Mouse (Mus musculus) MEL (cell line): ENCODE measurements around the gene Gnai2.

Experiments
- CTCF ChIP-seq, 3 experiments: IDR thresholded peaks in 2 of 3; conservative IDR thresholded peaks in 1 of 3; 2 replicates each; pipeline ENCODE4 v1.5.1; 2011 to 2012; ENCODE audit warnings: low read length in 3 of 3, low read depth in 2 of 3, mild to moderate bottlenecking in 2 of 3, improper control_type of control experiment in 1 of 3, inconsistent platforms in 1 of 3, mixed read lengths in 1 of 3, moderate library complexity in 1 of 3; ENCODE audit not compliant: control insufficient read depth in 1 of 3, insufficient read depth in 1 of 3, poor library complexity in 1 of 3, severe bottlenecking in 1 of 3
- GABPA ChIP-seq: IDR thresholded peaks from 2 replicates; pipeline ENCODE4 v1.6.1; 2012; ENCODE audit warnings: low read depth, mild to moderate bottlenecking, inconsistent platforms, low read length, improper control_type of control experiment, moderate library complexity
- HCFC1 ChIP-seq: IDR thresholded peaks from 2 replicates; pipeline ENCODE4 v1.6.1; 2012; ENCODE audit warnings: low read depth, mild to moderate bottlenecking, inconsistent platforms, low read length, improper control_type of control experiment, moderate library complexity
- MAX ChIP-seq: IDR thresholded peaks from 2 replicates; pipeline ENCODE4 v1.6.1; 2011; ENCODE audit warnings: low read length, improper control_type of control experiment
- POLR2A ChIP-seq, 2 experiments: IDR thresholded peaks; 2 replicates each; pipeline ENCODE4 v1.6.1; 2011 to 2012; ENCODE audit warnings: low read length in 2 of 2, mild to moderate bottlenecking in 2 of 2, control low read depth in 1 of 2, improper control_type of control experiment in 1 of 2, low read depth in 1 of 2, moderate library complexity in 1 of 2; ENCODE audit not compliant: control insufficient read depth in 1 of 2, insufficient read depth in 1 of 2, poor library complexity in 1 of 2
- TAL1 ChIP-seq: IDR thresholded peaks from 2 replicates; pipeline ENCODE4 v1.6.1; 2012; ENCODE audit warnings: mild to moderate bottlenecking, inconsistent platforms, low read length, moderate library complexity, mixed read lengths
- TBP ChIP-seq: IDR thresholded peaks from 2 replicates; pipeline ENCODE4 v1.8.0; 2011; ENCODE audit warnings: low read depth, low read length, improper control_type of control experiment
- USF2 ChIP-seq, 2 experiments: IDR thresholded peaks; 2 replicates each; pipeline ENCODE4 v1.6.1; 2011 to 2012; ENCODE audit warnings: improper control_type of control experiment in 2 of 2, low read length in 2 of 2, borderline replicate concordance in 1 of 2, inconsistent platforms in 1 of 2, low read depth in 1 of 2, mild to moderate bottlenecking in 1 of 2; ENCODE audit not compliant: insufficient read depth in 1 of 2
- ZNF384 ChIP-seq: IDR thresholded peaks from 2 replicates; pipeline ENCODE4 v1.6.1; 2012; ENCODE audit warnings: low read depth, mild to moderate bottlenecking, inconsistent platforms, low read length, improper control_type of control experiment

GRCm38 (mm10) chr9:107587833-107588639 lies 47.1 kb downstream of the Gnai2 start:
- TF ChIP-seq GABPA (no peak), CTCF (IDR thresholded peaks at IDR 0.05 in 2 of 3, conservative IDR thresholded peaks at IDR 0.05 in 1 of 3; ENCODE audit: control insufficient read depth in 1 of 3, insufficient read depth in 1 of 3, low read depth in 2 of 3, low read length in 3 of 3, poor library complexity in 1 of 3, severe bottlenecking in 1 of 3) (no peak), USF2 (IDR thresholded peaks at IDR 0.05; ENCODE audit: borderline replicate concordance in 1 of 2, insufficient read depth in 1 of 2, low read depth in 1 of 2, low read length in 2 of 2) (no peak), TAL1 (peak; percentile 93), POLR2A (IDR thresholded peaks at IDR 0.05; ENCODE audit: control insufficient read depth in 1 of 2, insufficient read depth in 1 of 2, low read depth in 1 of 2, low read length in 2 of 2, poor library complexity in 1 of 2) (peak in 1 of 2 experiments; percentile 82; a peak in 2 of 4 replicates), ZNF384 (no peak), TBP (peak; percentile 26; the same call in 1 of the 2 replicates), HCFC1 (no peak), MAX (peak; percentile 97)
